Mouse (Mus musculus): ENCODE results near the gene Kirrel. TPM values are rescaled to one million over a fixed set of nuclear protein-coding genes. Genes with fewer than 3 reads are reported as not detected.

Gene Kirrel
- total and polyA plus RNA-seq, 3 experiments, result not detected

DNA sequence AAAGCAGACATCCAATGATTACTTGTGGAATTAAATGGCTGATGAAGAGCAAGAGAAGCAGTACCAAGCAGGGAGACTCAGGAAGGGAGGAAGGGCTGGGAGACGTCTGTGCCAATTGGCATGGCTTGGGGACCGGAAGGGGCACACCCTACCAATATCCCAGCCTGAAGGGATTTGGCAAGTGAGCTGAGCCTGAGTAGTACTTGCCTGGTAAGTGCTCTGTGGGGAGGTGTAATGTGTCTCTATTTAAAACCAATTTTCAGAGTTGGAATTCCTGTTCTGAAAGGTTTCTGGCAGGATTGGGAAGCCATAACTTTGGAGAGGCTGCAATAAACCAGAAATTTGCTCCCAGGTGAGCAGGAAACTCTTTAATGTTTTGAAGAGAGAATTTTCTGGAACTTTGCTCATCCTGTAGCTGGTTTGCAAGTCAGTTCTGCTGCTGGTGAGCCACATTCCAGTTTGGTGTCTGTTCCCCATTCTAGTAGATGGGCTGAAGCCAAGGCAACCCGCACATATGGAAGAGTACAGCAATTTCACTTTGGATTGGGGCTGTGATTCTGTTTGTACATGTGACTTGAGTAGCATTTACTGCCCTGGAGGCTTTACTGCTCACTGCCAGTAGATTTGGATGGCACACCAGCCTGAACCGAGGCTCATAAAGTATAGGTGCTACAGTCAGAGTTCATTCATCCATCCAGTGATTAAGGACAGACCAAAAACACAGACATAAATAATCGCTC is 32.0 kb upstream of the Kirrel start:
- H3K79me2 ChIP-seq (ENCODE audit: control insufficient read depth, insufficient read depth, low read length, poor library complexity), result no peaks in the 10 kb centered on the region
- no peak for TF ChIP-seq UBTF (IDR thresholded peaks at IDR 0.05; ENCODE audit: borderline replicate concordance, insufficient read depth, low read depth, low read length)
- no peak for TF ChIP-seq EP300 (IDR thresholded peaks at IDR 0.05; ENCODE audit: low read depth in 1 of 2, low read length in 2 of 2)
- TF ChIP-seq CHD2 (IDR thresholded peaks at IDR 0.05; ENCODE audit: low read length), result no peak
- no peak for TF ChIP-seq NRF1 (IDR thresholded peaks at IDR 0.05; ENCODE audit: insufficient read depth, low read depth, low read length, poor library complexity, severe bottlenecking)
- TF ChIP-seq CHD1 (IDR thresholded peaks at IDR 0.05; ENCODE audit: low read depth, low read length), result no peak
- no peak for TF ChIP-seq USF2 (IDR thresholded peaks at IDR 0.05; ENCODE audit: borderline replicate concordance in 1 of 2, insufficient read depth in 1 of 2, low read depth in 1 of 2, low read length in 2 of 2)
- TF ChIP-seq KAT2A (conservative IDR thresholded peaks at IDR 0.05; ENCODE audit: low read depth, low read length), result no peak
- TF ChIP-seq POLR2AphosphoS2 (IDR thresholded peaks at IDR 0.05; ENCODE audit: low read length), result no peak
- TF ChIP-seq ELF1 (IDR thresholded peaks at IDR 0.05; ENCODE audit: low read depth, low read length), result no peak
- TF ChIP-seq POLR2A (IDR thresholded peaks at IDR 0.05; ENCODE audit: control insufficient read depth in 1 of 2, insufficient read depth in 1 of 2, low read depth in 1 of 2, low read length in 2 of 2, poor library complexity in 1 of 2), result no peak
- no peak for TF ChIP-seq SIN3A (IDR thresholded peaks at IDR 0.05; ENCODE audit: low read length)
- no peak for TF ChIP-seq MXI1 (IDR thresholded peaks at IDR 0.05; ENCODE audit: low read depth, low read length)
- no peak for TF ChIP-seq USF1 (IDR thresholded peaks at IDR 0.05; ENCODE audit: low read depth, low read length)
- TF ChIP-seq MEF2A (IDR thresholded peaks at IDR 0.05; ENCODE audit: extremely low read depth, insufficient replicate concordance, low read depth, low read length, poor library complexity, severe bottlenecking), result no peak
- no peak for TF ChIP-seq BHLHE40 (IDR thresholded peaks at IDR 0.05; ENCODE audit: borderline replicate concordance, low read depth, low read length)
- no peak for TF ChIP-seq ZMIZ1 (IDR thresholded peaks at IDR 0.05; ENCODE audit: low read depth, low read length)
- no peaks in the 10 kb centered on the region for H3K9me3 ChIP-seq (replicated peaks; ENCODE audit: insufficient read depth, low read length)
- H3K36me3 ChIP-seq (ENCODE audit: control insufficient read depth in 1 of 2, insufficient read depth in 2 of 2, low read length in 2 of 2), result no peaks in the 10 kb centered on the region
- no peak for DNase-seq (ENCODE audit: low read depth, low spot score)
- H3K27me3 ChIP-seq (ENCODE audit: control insufficient read depth in 1 of 2, insufficient read depth in 2 of 2, low read length in 2 of 2), result no peaks in the 10 kb centered on the region
- no peak overlapping the region for H3K9ac ChIP-seq (ENCODE audit: control insufficient read depth, low read depth, low read length, poor library complexity, severe bottlenecking)
- no peak overlapping the region for H3K27ac ChIP-seq (ENCODE audit: control insufficient read depth, low read depth, low read length)
- H3K4me1 ChIP-seq (ENCODE audit: control insufficient read depth in 1 of 2, insufficient read depth in 2 of 2, low read length in 2 of 2), result no peaks in the 10 kb centered on the region
- H3K4me3 ChIP-seq (ENCODE audit: control insufficient read depth in 1 of 2, insufficient read depth in 1 of 2, low read depth in 2 of 2, low read length in 2 of 2), result no peak overlapping the region

DNA sequence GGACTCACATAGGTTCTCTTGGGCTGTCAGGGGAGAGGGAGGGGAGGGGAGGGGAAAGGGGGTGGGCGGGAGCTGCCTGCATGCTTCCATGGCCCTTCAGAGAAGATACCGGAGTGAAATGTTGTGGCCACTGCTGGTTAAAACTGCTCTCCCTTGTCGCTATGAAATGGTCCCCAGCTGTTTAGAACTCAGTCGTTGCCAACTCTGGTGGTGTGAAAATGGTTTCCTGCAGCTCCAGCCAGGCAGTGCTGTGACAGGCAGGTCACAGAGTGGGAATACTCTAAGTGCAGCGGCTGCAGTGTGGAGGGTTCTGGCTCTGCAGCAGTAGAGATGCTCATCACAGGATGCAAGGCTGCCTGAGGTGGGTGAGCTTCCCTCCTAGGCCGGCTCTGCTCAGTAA is 22.1 kb upstream of the Kirrel start:
- Histone ChIP-seq H3K4me1 (ENCODE audit: control insufficient read depth in 1 of 2, insufficient read depth in 2 of 2, low read length in 2 of 2) (no peaks in the 10 kb centered on the region), H3K9me3 (replicated peaks; ENCODE audit: insufficient read depth, low read length) (no peaks in the 10 kb centered on the region), H3K36me3 (ENCODE audit: control insufficient read depth in 1 of 2, insufficient read depth in 2 of 2, low read length in 2 of 2) (no peaks in the 10 kb centered on the region), H3K9ac (ENCODE audit: control insufficient read depth, low read depth, low read length, poor library complexity, severe bottlenecking) (no peak overlapping the region), H3K27ac (ENCODE audit: control insufficient read depth, low read depth, low read length) (no peak overlapping the region), H3K4me3 (ENCODE audit: control insufficient read depth in 1 of 2, insufficient read depth in 1 of 2, low read depth in 2 of 2, low read length in 2 of 2) (no peak overlapping the region), H3K79me2 (ENCODE audit: control insufficient read depth, insufficient read depth, low read length, poor library complexity) (no peaks in the 10 kb centered on the region), H3K27me3 (ENCODE audit: control insufficient read depth in 1 of 2, insufficient read depth in 2 of 2, low read length in 2 of 2) (no peaks in the 10 kb centered on the region)
- no peak for DNase-seq (ENCODE audit: low read depth, low spot score)
- TF ChIP-seq ETS1 (IDR thresholded peaks at IDR 0.05; ENCODE audit: low read depth, low read length) (no peak), E2F4 (IDR thresholded peaks at IDR 0.05; ENCODE audit: borderline replicate concordance, low read depth, low read length) (no peak), BHLHE40 (IDR thresholded peaks at IDR 0.05; ENCODE audit: borderline replicate concordance, low read depth, low read length) (no peak), HCFC1 (IDR thresholded peaks at IDR 0.05; ENCODE audit: low read depth, low read length) (no peak), TBP (IDR thresholded peaks at IDR 0.05; ENCODE audit: low read depth, low read length) (no peak), MEF2A (IDR thresholded peaks at IDR 0.05; ENCODE audit: extremely low read depth, insufficient replicate concordance, low read depth, low read length, poor library complexity, severe bottlenecking) (no peak), POLR2A (IDR thresholded peaks at IDR 0.05; ENCODE audit: control insufficient read depth in 1 of 2, insufficient read depth in 1 of 2, low read depth in 1 of 2, low read length in 2 of 2, poor library complexity in 1 of 2) (no peak), EP300 (IDR thresholded peaks at IDR 0.05; ENCODE audit: low read depth in 1 of 2, low read length in 2 of 2) (no peak), ELF1 (IDR thresholded peaks at IDR 0.05; ENCODE audit: low read depth, low read length) (no peak), GATA1 (IDR thresholded peaks at IDR 0.05; ENCODE audit: low read depth, low read length) (no peak), RAD21 (IDR thresholded peaks at IDR 0.05; ENCODE audit: low read depth, low read length) (no peak), TAL1 (IDR thresholded peaks at IDR 0.05; ENCODE audit: low read length) (no peak), MAZ (IDR thresholded peaks at IDR 0.05; ENCODE audit: low read depth, low read length) (no peak), ZC3H11A (IDR thresholded peaks at IDR 0.05; ENCODE audit: low read depth, low read length) (no peak), UBTF (IDR thresholded peaks at IDR 0.05; ENCODE audit: borderline replicate concordance, insufficient read depth, low read depth, low read length) (no peak), USF2 (IDR thresholded peaks at IDR 0.05; ENCODE audit: borderline replicate concordance in 1 of 2, insufficient read depth in 1 of 2, low read depth in 1 of 2, low read length in 2 of 2) (no peak), MYC (IDR thresholded peaks at IDR 0.05; ENCODE audit: low read depth, low read length) (no peak), MYB (IDR thresholded peaks at IDR 0.05; ENCODE audit: low read depth, low read length) (no peak)

Measured in MEL (cell line).